Mouse (Mus musculus) heart, adult 11 months (tissue): ENCODE results near the gene Lpp.

Source experiments
- DNase-seq: peaks from one replicate; pipeline ENCODE4 v3.0.0; 2022

The Lpp gene

DNA sequence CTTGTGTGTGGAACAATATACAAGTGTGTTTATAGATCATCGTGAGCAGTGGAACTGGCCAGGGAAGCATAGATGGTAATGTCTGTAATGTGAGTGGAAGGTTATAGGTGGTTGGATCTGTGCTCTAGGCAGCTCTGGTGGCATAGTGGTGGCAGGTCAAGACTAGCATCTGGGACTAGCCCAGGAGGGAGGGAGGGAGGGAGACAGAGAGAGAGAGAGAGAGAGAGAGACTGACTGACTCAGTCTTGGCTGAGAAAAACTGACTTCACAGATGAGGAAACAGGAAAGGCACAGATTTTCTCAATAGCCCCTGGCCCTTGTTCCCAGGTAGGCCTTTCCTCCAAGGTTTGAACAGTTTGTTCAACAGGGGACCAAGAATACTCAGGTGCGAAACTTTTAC, 7.5 kb downstream of the Lpp start:
- DNase-seq, result no peak

DNA sequence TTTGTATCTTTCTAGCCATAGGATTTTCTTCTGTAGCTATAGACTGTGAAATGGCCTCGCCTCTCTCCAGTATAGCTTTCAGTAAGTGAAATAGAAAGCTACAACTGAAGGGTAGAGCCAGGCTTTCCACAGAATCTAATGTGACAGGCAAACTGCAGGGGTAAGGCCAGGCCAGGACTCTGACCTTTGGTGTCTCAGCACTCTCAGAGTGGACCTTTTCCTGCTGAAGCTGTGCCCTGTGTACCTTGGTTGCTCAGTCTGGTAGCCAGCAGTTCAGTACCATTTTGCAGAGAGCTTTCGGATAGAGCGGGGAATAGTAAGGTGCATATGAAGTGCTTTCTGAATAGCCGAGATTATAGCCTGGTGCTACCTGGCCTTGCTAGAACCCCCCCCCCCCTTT, 9.5 kb downstream of the Lpp start:
- DNase-seq, result peak; percentile 55

DNA sequence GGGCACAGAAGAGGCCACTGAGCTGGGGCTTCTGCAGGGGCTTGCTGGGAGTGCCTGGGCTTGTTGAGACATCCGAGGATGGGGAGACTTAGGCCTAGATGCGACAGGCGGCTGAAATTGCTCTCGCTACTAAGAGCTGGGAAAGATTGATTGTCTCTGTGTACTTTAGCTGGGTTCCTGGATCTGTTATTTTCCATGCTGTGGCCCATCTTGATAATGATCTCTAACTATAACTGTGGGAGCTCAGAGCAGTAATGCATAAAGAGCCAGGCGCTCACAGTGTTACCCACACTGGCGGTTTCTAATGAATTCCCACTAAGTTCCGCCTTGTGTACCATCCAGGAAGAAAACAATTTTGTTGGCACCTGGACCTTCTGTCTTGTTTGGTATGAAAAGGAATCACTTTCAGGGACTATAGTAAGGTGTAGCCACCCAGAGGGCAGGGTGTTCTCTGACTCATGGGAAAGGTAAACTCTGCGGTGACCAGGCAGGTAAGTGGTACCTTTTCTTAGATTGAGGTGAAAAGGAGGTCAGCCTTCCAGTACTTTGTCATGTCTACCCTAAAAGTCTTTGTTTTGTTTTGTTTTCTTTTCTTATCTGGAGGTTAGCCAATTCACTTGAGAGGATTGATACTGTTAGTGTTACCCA, 10.6 kb downstream of the Lpp start:
- DNase-seq, result peak; percentile 66

DNA sequence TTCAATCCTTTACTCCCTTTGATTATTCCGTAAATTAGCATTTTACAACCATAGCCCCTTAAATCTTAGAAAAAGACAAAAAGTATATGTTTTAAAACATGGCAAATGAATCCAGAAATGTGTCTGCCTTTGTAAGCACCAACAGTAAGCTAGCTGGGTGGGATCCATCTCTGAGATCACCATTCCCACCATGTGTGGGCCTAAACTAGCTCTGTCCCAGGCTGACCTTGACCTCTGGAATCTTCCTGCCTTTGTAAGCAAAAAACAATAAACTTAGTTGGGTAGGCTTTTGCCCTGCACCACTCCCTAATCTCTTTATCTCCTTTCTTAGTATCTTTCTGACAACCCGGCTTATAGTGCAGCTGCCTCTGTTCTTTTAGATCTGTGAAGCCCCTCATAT, 13.2 kb downstream of the Lpp start:
- DNase-seq, result peak; percentile 18

DNA sequence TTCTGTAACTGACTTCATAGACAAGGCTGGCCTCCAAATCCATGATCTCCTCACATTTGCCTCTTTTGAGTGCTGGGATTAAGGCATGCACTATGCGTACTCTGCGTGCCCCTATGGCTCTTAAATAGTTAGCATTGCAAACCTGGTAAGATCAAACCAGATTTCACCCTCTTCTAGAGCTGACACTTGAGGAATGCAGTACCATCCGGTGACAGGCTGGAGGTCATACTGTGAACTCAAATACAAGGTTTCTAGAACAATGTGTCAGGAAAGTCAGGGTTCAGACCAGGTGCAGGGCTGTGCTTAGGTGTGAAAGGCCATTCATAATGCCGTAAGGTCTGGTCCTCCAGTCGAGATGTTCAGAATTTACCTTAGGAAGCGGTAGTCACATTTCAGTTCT, 18.0 kb downstream of the Lpp start:
- no peak for DNase-seq

DNA sequence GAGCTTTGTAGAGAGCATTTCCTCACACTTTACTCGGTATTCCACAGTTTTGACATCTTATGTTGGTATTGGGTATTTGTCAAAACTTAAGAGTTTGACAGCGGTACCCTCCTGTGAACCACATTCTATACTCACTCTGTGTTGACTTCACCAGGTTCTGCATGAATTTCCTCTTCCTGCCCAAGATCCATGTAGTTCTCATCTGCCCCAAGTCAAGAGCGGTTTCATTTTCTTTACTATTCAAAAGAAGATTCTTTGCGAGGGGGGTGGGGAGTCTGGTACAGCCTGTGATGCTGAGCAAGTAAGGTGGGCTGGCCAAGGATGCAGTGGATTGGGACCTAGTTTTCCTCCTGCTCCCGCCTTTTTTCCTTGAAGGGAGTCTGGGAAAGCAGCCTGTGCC, 18.9 kb downstream of the Lpp start:
- DNase-seq, result no peak

DNA sequence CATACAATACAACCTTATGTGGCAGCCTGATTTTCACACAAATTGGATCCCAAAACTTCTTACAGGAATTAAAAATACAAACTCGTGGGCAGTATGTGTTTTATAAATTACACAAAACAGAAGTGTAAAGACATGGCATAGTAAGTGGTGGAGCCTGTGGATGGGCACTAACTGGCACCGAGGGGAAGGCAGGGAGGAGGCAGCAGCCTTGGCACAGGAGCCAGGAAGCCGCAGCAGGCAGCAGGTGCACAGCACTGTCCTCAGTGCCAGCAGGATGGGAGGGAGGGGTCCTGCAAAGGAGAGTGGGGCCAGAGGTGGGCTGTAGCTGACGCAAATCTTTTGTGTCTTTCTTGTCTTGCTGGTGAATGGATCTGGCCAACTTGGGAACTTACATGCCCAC, 19.8 kb downstream of the Lpp start:
- no peak for DNase-seq

DNA sequence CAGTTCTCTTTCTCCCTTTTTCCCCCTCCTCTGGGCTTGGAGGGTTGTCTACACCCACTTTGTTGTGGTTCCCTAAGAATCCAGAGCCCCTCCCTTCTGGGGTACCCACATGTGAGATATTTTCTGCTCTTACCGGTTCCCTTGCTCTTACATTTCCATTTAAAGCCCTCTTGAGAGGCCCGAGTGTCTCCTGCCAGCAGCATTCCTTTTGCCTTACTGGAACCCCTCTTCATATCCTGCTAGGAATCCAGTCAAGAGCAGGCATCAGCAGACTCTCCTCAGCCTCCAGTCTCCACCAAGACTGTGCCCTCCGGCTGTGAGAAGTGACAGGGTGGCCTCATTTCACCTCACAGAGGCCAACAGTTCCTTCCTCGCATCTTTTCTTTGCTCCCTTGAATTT, 24.7 kb downstream of the Lpp start:
- DNase-seq, result peak; percentile 90

DNA sequence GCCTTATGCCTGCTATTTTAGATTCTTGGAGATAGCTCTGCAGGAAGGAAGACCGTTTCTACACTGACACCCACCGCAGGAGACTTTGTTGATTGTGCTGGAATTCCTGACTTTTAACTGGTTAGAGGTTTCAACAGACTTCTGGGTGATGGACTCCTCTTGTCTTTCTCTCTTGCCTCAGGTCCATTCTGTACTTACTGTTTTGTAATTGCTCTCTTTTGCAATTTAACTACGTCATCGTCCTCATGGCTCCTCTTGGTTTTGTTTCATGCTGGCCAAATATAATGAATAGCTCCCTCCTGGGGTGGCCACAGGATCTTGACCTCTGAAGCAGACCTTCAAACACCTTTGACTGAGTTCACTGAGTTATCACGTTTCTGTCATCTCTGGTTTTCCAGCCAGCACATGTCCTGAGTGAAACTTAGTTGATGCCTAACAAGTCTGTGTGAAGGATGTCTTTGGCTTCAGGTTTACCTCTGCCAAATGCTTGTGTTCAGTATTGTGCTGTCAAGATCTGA, 27.4 kb downstream of the Lpp start:
- no peak for DNase-seq

DNA sequence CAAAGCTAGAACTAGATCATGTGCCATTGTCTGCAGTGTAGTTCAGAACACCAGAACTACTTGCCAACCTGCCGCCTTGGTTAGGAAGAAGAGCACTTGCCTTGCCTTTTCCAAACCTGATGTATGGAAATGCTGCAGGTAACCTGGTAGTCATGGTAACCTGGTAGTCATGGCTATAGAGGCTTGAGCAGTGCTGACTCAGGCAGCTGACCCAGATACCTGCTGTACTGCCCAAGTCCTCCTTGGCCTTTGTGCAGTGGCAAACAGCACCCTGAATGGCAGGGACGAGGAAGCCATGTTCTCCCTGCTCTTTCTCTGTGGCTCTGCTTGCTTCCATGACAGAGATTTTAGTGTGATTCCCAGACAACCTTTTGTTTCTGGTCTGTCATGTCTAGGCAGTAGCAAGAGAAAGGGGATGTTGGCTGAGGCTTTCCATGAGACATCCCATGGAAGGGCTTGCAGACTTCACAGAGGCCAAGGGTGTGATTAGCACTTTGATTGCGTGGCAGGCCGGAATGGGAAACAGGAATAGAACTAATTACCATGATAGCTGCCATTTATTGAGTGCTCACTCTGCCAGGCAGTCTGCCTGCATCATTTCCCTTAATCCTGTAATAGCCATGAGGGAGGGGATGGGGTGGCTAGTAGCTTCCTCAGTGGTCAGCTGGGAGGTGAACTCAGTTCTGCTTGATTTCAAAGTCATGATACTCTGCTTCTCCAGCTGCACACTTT, 28.5 kb downstream of the Lpp start:
- no peak for DNase-seq

DNA sequence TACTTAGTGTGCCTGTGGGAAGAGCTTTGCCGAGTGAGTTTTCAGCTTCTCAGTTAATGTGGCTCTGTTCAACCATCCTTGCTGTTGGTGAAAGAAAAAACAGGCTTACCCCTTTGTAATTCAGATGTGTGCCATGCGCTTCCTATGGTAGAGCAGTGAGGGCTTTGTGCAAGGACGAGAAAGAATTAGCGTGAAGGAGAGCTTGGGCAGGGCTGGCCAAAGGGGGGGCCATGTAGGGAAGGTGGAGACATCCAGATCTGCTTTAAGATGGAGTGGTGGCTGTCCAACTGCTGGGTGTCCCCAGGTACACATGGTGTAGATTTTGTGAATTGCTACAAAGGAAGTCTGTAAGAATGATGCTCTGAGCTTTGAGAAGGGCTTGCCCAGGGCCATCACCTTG, 29.9 kb downstream of the Lpp start:
- no peak for DNase-seq

DNA sequence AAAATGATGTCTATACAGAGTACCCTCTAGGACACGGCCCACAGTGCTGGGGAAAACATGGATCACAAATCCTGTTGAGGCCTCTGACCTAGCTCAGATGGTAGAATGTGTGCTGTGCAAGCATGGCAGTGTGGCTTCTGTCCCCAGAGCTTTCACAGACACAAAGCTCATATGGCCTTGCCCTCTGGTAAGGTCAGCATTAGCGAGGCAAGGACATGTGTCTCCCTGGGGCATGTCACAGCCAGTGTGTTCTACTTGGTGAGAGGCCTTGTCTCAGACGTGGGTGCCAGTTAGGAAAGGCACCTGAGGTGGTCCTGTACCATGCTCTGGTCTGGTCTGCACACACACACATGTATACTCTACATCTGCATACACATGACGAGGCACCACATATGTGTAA, 30.4 kb downstream of the Lpp start:
- DNase-seq, result no peak

DNA sequence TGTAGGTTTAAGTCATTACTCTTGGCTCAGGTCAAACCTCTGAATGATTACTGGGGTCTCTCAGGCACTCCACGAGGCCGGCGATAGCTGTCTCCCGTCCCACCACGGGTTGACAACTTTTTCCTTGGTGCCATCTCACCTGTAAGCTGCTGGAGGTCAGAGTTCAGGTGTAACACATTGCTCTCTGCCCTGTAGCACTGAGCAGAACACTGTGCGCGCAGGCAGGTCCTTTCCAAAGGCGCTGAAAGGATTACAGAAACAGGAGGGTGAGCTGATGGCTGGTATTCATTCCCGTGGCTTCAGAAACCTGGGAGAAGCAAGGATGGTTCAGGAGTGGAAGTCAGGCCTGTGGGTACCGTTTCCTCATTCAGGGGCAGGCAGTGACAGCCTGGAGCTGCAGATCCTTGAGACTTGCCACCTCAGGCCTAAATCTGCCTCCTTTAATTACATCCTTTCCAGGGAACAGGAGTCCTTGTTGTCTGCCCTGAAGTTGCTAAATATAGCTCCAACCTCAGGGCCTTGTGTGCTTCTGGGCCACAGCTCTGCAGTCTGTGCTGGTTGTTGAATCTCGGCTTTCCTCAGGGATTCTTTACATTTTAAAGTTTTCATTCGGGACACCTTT, 31.2 kb downstream of the Lpp start:
- DNase-seq, result no peak

DNA sequence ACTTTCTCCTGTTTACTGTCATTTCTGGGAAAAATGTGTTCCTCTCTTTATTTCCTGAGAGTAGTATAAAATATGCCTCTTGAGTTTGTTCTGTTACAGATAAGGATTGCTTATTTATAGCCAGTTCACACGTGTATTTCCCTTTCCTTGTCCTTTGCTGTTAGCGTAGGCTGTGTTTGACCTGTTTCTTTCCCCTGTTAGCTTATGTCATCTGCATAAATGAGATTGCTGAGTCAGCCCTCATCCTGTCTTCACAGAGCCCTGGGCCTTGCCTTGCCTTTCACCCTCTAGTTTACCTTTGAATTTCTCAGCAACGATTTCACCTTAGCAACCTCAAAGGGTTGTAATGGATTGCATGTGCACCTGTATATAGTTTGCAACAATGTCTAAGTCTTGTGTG, 32.5 kb downstream of the Lpp start:
- no peak for DNase-seq

DNA sequence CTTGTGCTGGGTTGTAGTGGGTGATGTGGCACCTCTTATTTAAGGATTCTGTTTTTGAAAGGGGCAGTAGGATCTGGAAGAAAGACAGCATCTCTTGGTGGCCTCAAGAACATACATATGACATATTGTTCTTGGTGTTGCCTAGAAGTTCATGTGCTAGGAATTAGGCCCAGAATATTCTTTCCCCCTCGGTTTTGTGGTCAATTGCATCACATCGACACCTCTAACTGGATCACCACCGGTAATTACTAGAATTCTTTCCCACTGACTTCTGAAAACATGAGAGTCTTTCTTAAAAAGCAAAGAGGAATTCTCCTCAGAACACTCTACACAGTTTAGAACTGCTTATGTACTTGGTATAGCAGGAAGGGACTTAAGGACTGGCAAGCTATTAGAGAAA, 34.3 kb downstream of the Lpp start:
- no peak for DNase-seq

DNA sequence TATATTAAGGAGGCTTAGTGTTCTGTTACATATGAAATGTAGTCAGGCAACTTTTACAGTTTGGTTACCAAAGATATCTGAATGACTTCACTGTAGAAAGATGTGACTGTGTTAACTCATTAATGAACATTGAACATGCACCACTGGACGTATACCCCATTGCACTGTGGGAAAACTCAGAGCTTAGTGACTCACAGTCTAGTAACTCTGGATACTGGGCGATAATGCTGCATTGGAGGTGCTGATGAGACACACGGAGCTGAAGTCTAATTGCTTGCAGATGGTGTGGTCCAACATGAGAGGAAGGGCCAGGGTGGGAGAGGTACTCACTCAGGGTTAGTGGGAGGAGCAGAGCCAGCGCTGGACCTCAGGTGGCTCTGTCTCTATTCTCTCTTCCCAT, 34.7 kb downstream of the Lpp start:
- DNase-seq, result peak; percentile 41

DNA sequence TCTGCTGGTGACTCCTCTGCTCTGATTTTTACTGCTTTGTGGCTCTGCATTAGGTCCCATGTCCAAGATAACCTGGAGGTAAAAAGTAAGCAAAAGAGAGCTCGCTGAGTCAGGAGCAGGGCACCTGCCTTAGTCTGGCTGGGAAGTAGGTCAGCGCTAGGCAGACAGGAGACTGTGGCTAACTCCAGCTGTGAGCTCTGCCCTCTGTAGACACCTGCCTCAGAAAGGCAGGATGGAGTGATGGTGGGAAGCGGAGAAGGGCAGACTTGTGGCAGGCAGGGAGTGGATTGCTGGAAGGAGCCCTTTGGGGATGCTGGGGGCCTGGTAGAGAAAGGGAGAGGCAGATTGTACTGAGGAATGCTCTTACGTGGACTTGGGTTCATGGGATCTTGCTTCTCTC, 35.4 kb downstream of the Lpp start:
- peak; percentile 61 for DNase-seq

DNA sequence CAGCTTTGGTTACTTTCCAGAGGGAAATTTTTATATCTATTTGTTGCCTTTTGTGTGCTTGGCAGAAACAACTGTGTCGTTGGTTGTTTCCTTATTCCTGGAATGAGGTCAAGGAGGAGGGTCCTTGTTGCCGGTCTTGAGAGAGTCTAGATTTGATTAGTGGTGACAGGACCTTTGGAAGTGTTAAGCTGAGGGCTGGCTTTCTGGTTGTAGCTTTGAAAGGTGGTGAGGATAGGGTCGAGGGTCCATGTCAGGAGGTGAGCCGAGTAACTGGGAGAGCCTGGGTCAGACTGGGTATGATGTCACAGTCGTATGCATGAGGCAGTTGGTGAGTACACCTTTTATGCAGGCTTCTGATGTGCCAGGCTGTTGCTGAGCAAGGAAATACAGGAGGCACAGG, 36.4 kb downstream of the Lpp start:
- peak; percentile 85 for DNase-seq

DNA sequence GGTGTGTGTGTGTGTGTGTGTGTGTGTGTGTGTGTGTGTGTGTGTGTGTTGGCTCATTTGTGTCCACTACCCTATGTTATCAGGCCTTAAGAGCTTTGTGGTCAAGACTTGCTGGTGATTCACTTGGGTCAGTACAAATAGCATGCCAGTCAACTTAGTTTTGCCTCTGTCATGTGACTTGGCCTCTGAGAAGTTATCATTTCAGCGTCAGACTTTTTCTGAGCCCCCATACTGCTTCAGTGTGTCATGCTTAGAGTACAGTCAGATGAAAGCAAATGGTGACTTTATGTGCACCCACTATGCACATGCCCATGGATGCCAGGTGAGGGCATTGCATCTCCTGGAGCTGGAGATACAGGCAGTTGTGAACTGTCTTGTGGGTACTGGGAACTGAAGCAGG, 38.5 kb downstream of the Lpp start:
- no peak for DNase-seq

DNA sequence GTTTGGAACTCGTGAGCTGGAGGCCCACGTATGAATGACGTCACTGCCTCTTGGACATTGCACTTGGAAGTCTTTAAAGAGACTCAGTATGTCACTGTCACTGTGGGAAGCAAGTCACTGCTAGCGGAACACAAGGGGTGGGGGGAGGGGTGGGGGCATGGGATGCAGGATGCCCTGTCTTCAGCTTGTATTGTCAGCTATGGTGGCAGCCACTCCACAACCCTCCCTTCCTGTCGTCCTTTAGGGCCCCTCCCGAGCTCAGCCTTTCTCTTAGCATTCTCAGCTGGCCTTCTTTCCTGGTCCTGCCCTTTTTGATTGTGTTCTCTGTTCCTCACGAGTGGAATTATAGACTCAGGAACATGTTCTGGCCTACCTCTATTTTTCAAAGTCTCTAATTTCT, 40.3 kb downstream of the Lpp start:
- DNase-seq, result peak; percentile 90

DNA sequence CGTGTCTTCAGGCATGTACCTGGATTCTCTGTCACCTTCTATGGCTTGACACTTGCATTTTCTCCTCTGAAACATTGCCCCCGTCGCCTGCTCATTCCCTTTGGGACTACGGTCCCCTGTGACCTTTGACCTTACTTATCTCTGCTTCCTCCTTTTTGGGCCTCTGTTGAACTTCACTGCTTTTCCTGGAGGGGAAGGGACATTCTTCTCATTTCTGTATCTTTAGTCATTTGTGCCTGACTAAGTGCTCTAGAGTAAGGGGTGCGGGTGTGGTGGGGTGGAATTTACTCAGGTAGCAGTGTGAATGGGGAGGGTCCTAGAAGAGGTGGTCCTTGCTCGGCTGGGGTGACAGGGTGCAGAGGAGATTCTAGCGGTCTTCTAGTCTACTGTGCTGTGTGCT, 40.7 kb downstream of the Lpp start:
- DNase-seq, result peak; percentile 86

DNA sequence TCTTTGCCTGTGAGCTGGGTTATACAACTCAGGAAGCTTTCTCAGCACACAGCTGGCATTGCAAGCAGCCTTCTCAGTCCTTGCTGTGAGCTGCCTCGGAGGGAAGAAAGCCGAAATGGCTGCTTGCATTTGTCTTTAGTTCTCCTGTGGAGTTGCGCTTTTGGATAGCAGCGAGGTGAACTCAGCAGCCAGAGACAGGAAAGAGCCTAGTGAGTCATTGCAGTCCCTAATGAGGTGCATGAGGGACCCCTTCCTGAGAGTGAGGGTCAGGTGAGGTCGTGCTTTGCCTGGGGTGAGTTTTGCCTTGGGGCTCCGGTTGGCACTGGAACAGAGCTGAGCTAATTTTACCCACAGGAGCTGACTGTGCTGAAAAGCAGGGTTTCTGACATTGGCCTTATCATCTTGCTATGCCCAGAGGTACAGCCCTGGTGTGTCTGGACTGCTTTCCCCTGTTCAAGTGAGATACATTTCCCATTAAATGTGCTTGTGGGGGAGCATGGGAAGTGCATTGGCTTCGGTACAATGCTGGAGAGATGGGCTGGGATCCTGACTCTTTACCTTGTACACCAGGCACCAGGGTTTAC, 41.3 kb downstream of the Lpp start:
- peak; percentile 93 for DNase-seq

DNA sequence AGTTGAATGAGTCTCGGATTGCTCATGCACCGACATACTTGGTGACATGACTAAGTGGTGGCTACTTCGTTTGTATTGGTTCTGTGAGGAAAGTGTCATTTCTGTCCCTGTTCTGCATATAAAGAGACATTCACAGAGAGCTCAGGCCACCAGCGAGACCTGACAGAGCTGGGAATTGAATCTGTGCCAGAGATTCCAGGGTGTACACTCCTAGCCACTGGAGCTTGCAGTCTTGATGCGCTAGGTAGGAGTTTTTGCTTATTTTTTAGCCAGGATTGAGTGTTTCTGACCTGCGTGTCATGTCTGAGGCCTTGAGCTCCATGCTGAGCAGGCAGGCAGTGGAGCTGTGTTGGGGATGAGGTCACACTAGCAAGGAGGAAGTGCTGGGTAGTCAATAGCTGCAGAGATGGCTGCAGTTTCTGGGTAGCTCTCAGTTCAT, 41.8 kb downstream of the Lpp start:
- DNase-seq, result peak; percentile 87

DNA sequence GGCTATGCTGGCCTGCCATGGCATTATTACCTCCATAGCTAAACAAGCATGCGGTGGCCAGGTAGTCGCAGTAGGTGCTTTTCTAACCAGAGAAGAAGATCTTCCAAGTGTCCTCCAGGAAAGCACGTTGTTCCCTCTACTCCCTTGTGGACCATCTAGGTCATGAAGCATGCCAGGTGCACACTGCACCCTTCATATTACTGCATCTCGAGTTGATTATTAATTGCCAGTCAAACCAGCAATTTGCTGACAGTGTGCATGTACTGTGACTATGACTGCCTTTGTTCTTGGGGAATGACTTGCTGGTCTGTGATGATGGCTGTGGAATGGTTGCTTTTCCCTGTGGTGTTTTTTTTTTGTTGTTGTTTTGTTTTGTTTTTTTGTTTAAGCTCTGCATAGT, 45.1 kb downstream of the Lpp start:
- DNase-seq, result no peak
